Mouse (Mus musculus) MEL (cell line): ENCODE data around the gene Scrt2. TPM values are rescaled to one million over a fixed set of nuclear protein-coding genes. Genes with fewer than 3 reads are reported as not detected.

ENCODE experiments used
- DNase-seq: peaks from one replicate; pipeline ENCODE4 v3.0.0; 2011; ENCODE audit warnings: low read depth, low spot score
- H3K27ac ChIP-seq: 2 replicates; pipeline ENCODE4 v1.5.1; 2012; ENCODE audit warnings: low read depth, mild to moderate bottlenecking, control low read depth, low read length, moderate library complexity; ENCODE audit not compliant: control insufficient read depth
- H3K27me3 ChIP-seq, 2 experiments: fragments of 150-350 bp in 1 of 2; sonication (generic) in 1 of 2; 2 replicates each; pipeline ENCODE4 v1.6.1; 2012; ENCODE audit warnings: low read length in 2 of 2, mild to moderate bottlenecking in 2 of 2, improper control_type of control experiment in 1 of 2, moderate library complexity in 1 of 2; ENCODE audit not compliant: insufficient read depth in 2 of 2, control insufficient read depth in 1 of 2
- H3K36me3 ChIP-seq, 2 experiments: 2 replicates each; pipeline ENCODE4 v1.6.1; 2012 to 2014; ENCODE audit warnings: low read length in 2 of 2, improper control_type of control experiment in 1 of 2, inconsistent platforms in 1 of 2, mild to moderate bottlenecking in 1 of 2; ENCODE audit not compliant: insufficient read depth in 2 of 2, control insufficient read depth in 1 of 2
- H3K4me1 ChIP-seq, 2 experiments: fragments of 150-350 bp in 1 of 2; sonication (generic) in 1 of 2; 2 replicates each; pipeline ENCODE4 v1.6.1; 2012; ENCODE audit warnings: low read length in 2 of 2, improper control_type of control experiment in 1 of 2, mild to moderate bottlenecking in 1 of 2; ENCODE audit not compliant: insufficient read depth in 2 of 2, control insufficient read depth in 1 of 2
- H3K4me3 ChIP-seq, 2 experiments: fragments of 150-350 bp in 1 of 2; sonication (generic) in 1 of 2; 2 replicates each; pipeline ENCODE4 v1.5.1; 2012; ENCODE audit warnings: low read depth in 2 of 2, low read length in 2 of 2, mild to moderate bottlenecking in 2 of 2, moderate library complexity in 2 of 2, control low read depth in 1 of 2, improper control_type of control experiment in 1 of 2; ENCODE audit not compliant: control insufficient read depth in 1 of 2, insufficient read depth in 1 of 2
- H3K79me2 ChIP-seq: 2 replicates; pipeline ENCODE4 v1.6.1; 2012; ENCODE audit warnings: mild to moderate bottlenecking, low read length, moderate library complexity; ENCODE audit not compliant: control insufficient read depth, poor library complexity, insufficient read depth
- H3K9ac ChIP-seq: 2 replicates; pipeline ENCODE4 v1.6.1; 2012; ENCODE audit warnings: low read depth, mild to moderate bottlenecking, control low read depth, low read length, moderate library complexity; ENCODE audit not compliant: control insufficient read depth, poor library complexity, severe bottlenecking
- H3K9me3 ChIP-seq: fragments of 150-350 bp; sonication (generic); replicated peaks from 2 replicates; pipeline ENCODE4 v1.6.1; 2012; ENCODE audit warnings: mild to moderate bottlenecking, low read length, improper control_type of control experiment, moderate library complexity; ENCODE audit not compliant: insufficient read depth
- BHLHE40 ChIP-seq: IDR thresholded peaks from 2 replicates; pipeline ENCODE4 v1.6.1; 2012; ENCODE audit warnings: low read depth, mild to moderate bottlenecking, inconsistent platforms, low read length, improper control_type of control experiment, borderline replicate concordance
- CHD1 ChIP-seq: IDR thresholded peaks from 2 replicates; pipeline ENCODE4 v1.6.1; 2012; ENCODE audit warnings: low read depth, mild to moderate bottlenecking, inconsistent platforms, low read length, improper control_type of control experiment
- CTCF ChIP-seq, 3 experiments: IDR thresholded peaks in 2 of 3; conservative IDR thresholded peaks in 1 of 3; 2 replicates each; pipeline ENCODE4 v1.5.1; 2011 to 2012; ENCODE audit warnings: low read length in 3 of 3, low read depth in 2 of 3, mild to moderate bottlenecking in 2 of 3, improper control_type of control experiment in 1 of 3, inconsistent platforms in 1 of 3, mixed read lengths in 1 of 3, moderate library complexity in 1 of 3; ENCODE audit not compliant: control insufficient read depth in 1 of 3, insufficient read depth in 1 of 3, poor library complexity in 1 of 3, severe bottlenecking in 1 of 3
- E2F4 ChIP-seq: IDR thresholded peaks from 2 replicates; pipeline ENCODE4 v1.6.1; 2011; ENCODE audit warnings: low read depth, low read length, improper control_type of control experiment, borderline replicate concordance
- ELF1 ChIP-seq: IDR thresholded peaks from 2 replicates; pipeline ENCODE4 v1.6.1; 2014; ENCODE audit warnings: low read depth, mild to moderate bottlenecking, inconsistent platforms, low read length, improper control_type of control experiment, moderate library complexity
- ETS1 ChIP-seq: IDR thresholded peaks from 2 replicates; pipeline ENCODE4 v1.6.1; 2012; ENCODE audit warnings: low read depth, mild to moderate bottlenecking, inconsistent platforms, low read length, improper control_type of control experiment, moderate library complexity
- GABPA ChIP-seq: IDR thresholded peaks from 2 replicates; pipeline ENCODE4 v1.6.1; 2012; ENCODE audit warnings: low read depth, mild to moderate bottlenecking, inconsistent platforms, low read length, improper control_type of control experiment, moderate library complexity
- JUND ChIP-seq: IDR thresholded peaks from 2 replicates; pipeline ENCODE4 v1.6.1; 2011; ENCODE audit warnings: low read depth, mild to moderate bottlenecking, improper control_type of control experiment, low read length
- KAT2A ChIP-seq: conservative IDR thresholded peaks from 2 replicates; pipeline ENCODE4 v1.6.1; 2012; ENCODE audit warnings: low read depth, low read length, improper control_type of control experiment, inconsistent platforms
- MAZ ChIP-seq: IDR thresholded peaks from 2 replicates; pipeline ENCODE4 v1.6.1; 2012; ENCODE audit warnings: low read depth, mild to moderate bottlenecking, inconsistent platforms, low read length, improper control_type of control experiment
- MXI1 ChIP-seq: IDR thresholded peaks from 2 replicates; pipeline ENCODE4 v1.6.1; 2011; ENCODE audit warnings: mild to moderate bottlenecking, low read depth, low read length, improper control_type of control experiment
- MYB ChIP-seq: IDR thresholded peaks from 2 replicates; pipeline ENCODE4 v1.6.1; 2011; ENCODE audit warnings: mild to moderate bottlenecking, low read depth, low read length, improper control_type of control experiment
- MYC ChIP-seq: IDR thresholded peaks from 2 replicates; pipeline ENCODE4 v1.6.1; 2011; ENCODE audit warnings: low read depth, mild to moderate bottlenecking, low read length, improper control_type of control experiment, moderate library complexity
- NELFE ChIP-seq: IDR thresholded peaks from 2 replicates; pipeline ENCODE4 v1.6.1; 2011; ENCODE audit warnings: low read depth, low read length, improper control_type of control experiment
- NRF1 ChIP-seq: IDR thresholded peaks from 2 replicates; pipeline ENCODE4 v1.6.1; 2014; ENCODE audit warnings: low read depth, mild to moderate bottlenecking, inconsistent platforms, low read length, improper control_type of control experiment, moderate library complexity; ENCODE audit not compliant: poor library complexity, insufficient read depth, severe bottlenecking
- POLR2A ChIP-seq, 2 experiments: IDR thresholded peaks; 2 replicates each; pipeline ENCODE4 v1.6.1; 2011 to 2012; ENCODE audit warnings: low read length in 2 of 2, mild to moderate bottlenecking in 2 of 2, control low read depth in 1 of 2, improper control_type of control experiment in 1 of 2, low read depth in 1 of 2, moderate library complexity in 1 of 2; ENCODE audit not compliant: control insufficient read depth in 1 of 2, insufficient read depth in 1 of 2, poor library complexity in 1 of 2
- POLR2AphosphoS2 ChIP-seq: IDR thresholded peaks from 2 replicates; pipeline ENCODE4 v1.6.1; 2011; ENCODE audit warnings: low read length, improper control_type of control experiment
- POLR2AphosphoS5 ChIP-seq: IDR thresholded peaks from 2 replicates; pipeline ENCODE4 v1.6.1; 2012; ENCODE audit warnings: low read depth, borderline replicate concordance, mild to moderate bottlenecking, inconsistent platforms, low read length, moderate library complexity, mixed read lengths
- RAD21 ChIP-seq: IDR thresholded peaks from 2 replicates; pipeline ENCODE4 v1.6.1; 2011; ENCODE audit warnings: mild to moderate bottlenecking, low read depth, low read length, improper control_type of control experiment
- RCOR1 ChIP-seq: IDR thresholded peaks from 2 replicates; pipeline ENCODE4 v1.6.1; 2012; ENCODE audit warnings: low read depth, mild to moderate bottlenecking, inconsistent platforms, low read length, improper control_type of control experiment
- SIN3A ChIP-seq: IDR thresholded peaks from 2 replicates; pipeline ENCODE4 v1.6.1; 2012; ENCODE audit warnings: low read length, improper control_type of control experiment, inconsistent platforms
- TAL1 ChIP-seq: IDR thresholded peaks from 2 replicates; pipeline ENCODE4 v1.6.1; 2012; ENCODE audit warnings: mild to moderate bottlenecking, inconsistent platforms, low read length, moderate library complexity, mixed read lengths
- TCF12 ChIP-seq: IDR thresholded peaks from 2 replicates; pipeline ENCODE4 v1.6.1; 2014; ENCODE audit warnings: low read depth, mild to moderate bottlenecking, inconsistent platforms, low read length, improper control_type of control experiment, moderate library complexity
- ZKSCAN1 ChIP-seq: IDR thresholded peaks from 2 replicates; pipeline ENCODE4 v1.6.1; 2012; ENCODE audit warnings: low read depth, mild to moderate bottlenecking, inconsistent platforms, low read length, improper control_type of control experiment, moderate library complexity
- ZNF384 ChIP-seq: IDR thresholded peaks from 2 replicates; pipeline ENCODE4 v1.6.1; 2012; ENCODE audit warnings: low read depth, mild to moderate bottlenecking, inconsistent platforms, low read length, improper control_type of control experiment
- polyA plus RNA-seq, 2 experiments: library from polyadenylated mRNA; stranded (reverse) in 1 of 2; unstranded in 1 of 2; fragments of >175 nt in 1 of 2; fragments of >200 nt in 1 of 2; gene quantifications; 2 replicates each; pipeline versions ENCODE4 v1.2.1 to v1.2.4; 2012; ENCODE audit warnings: low replicate concordance in 2 of 2, low read depth in 1 of 2; ENCODE audit not compliant: insufficient read length in 2 of 2, insufficient read depth in 1 of 2, missing spikeins in 1 of 2
- total RNA-seq: library from RNA; depleted of rRNA; stranded (reverse); fragments of 300-350 nt; gene quantifications from 2 replicates; pipeline ENCODE4 v1.2.3, GENCODE M21; 2012

The Scrt2 gene
- total and polyA plus RNA-seq, 3 experiments, result not detected

DNA sequence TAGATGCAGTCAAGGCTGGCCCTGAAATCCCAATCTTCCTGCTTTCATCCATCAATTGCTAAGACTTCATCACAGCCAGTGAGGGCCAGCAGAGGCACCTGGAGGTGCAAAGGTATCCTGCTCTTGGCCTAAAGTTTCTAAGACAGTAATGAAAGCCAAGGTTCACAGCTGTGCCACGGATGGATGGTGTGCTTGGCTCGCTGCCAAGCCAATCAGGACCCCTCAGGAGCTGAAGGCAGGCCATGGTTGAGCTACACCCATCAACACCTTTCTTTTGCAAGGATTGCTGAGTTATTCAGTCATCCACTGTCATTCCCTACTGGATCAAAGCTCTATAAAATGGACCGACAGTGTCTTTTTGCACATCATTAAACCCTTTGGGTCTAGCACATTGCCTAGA is 18.2 kb downstream of the Scrt2 start:
- H3K36me3 ChIP-seq, result peaks cover 0 to 2% of the 10 kb centered on the region in 2 experiments; a peak in 1 of 4 replicates
- TF ChIP-seq POLR2A (IDR thresholded peaks at IDR 0.05; ENCODE audit: control insufficient read depth in 1 of 2, insufficient read depth in 1 of 2, low read depth in 1 of 2, low read length in 2 of 2, poor library complexity in 1 of 2) (no peak), TAL1 (no peak), ELF1 (no peak), ZKSCAN1 (no peak), RAD21 (no peak)
- H3K27me3 ChIP-seq, result peaks cover 6 to 13% of the 10 kb centered on the region in 2 experiments
- no peak for DNase-seq
- no peak overlapping the region for H3K27ac ChIP-seq
- H3K9me3 ChIP-seq, result no peaks in the 10 kb centered on the region
- H3K9ac ChIP-seq, result no peak overlapping the region
- no peaks in the 10 kb centered on the region for H3K4me1 ChIP-seq
- H3K4me3 ChIP-seq, result no peak overlapping the region
- H3K79me2 ChIP-seq, result no peaks in the 10 kb centered on the region

DNA sequence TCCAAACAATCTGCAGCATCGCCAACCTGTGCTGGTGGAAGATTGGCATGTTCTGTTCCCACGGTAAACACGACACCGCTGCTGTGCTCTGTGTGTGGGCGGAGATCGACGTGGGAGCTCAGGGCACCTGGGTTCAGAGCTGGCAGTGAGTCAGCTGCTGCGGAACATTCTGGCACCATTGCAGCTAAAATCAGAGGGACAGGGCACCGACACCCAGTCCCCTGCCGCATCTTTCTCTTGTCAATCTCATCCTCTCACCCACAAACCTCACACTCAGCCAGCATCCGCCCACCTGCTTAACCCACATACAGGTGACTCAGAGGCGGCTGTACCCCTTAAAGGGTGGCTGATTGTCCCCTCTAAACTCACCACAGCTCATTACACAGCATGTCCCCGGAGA is 20.4 kb downstream of the Scrt2 start:
- H3K27me3 ChIP-seq, result peaks cover 6 to 13% of the 10 kb centered on the region in 2 experiments
- no peak overlapping the region for H3K27ac ChIP-seq
- TF ChIP-seq RAD21 (no peak), MYC (no peak), GABPA (no peak), POLR2AphosphoS2 (no peak), CTCF (IDR thresholded peaks at IDR 0.05 in 2 of 3, conservative IDR thresholded peaks at IDR 0.05 in 1 of 3; ENCODE audit: control insufficient read depth in 1 of 3, insufficient read depth in 1 of 3, low read depth in 2 of 3, low read length in 3 of 3, poor library complexity in 1 of 3, severe bottlenecking in 1 of 3) (no peak), RCOR1 (no peak), KAT2A (no peak), SIN3A (no peak), NRF1 (no peak), E2F4 (no peak), POLR2A (IDR thresholded peaks at IDR 0.05; ENCODE audit: control insufficient read depth in 1 of 2, insufficient read depth in 1 of 2, low read depth in 1 of 2, low read length in 2 of 2, poor library complexity in 1 of 2) (no peak)
- peaks cover 2 to 8% of the 10 kb centered on the region in 2 experiments; a peak in 3 of 4 replicates for H3K4me1 ChIP-seq
- H3K79me2 ChIP-seq, result peaks cover 17% of the 10 kb centered on the region
- H3K4me3 ChIP-seq, result no peak overlapping the region
- peaks cover 0 to 10% of the 10 kb centered on the region in 2 experiments; a peak in 2 of 4 replicates for H3K36me3 ChIP-seq
- no peaks in the 10 kb centered on the region for H3K9me3 ChIP-seq
- H3K9ac ChIP-seq, result no peak overlapping the region
- DNase-seq, result no peak

DNA sequence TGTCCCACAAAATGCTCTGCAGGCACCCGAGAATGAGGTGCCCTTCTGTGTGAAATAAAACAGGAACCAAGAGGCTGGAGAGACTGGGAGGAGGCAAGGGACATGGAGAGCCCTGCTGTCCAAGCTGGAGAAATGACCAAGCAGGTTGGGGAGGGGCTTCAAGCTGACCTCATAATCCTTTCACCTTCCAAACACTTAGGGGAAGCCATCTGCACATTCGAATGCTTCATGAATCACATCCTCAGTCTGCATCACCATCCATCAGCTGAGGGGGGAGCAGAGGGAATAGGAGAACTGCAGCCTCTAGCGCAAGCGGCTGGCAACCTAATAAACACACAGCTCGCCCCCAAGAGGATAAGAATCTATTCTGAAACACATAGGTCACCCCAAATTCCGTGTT is 21.0 kb downstream of the Scrt2 start:
- Histone ChIP-seq H3K36me3 (peaks cover 0 to 10% of the 10 kb centered on the region in 2 experiments; a peak in 2 of 4 replicates), H3K4me3 (no peak overlapping the region), H3K9ac (no peak overlapping the region), H3K79me2 (peaks cover 20% of the 10 kb centered on the region), H3K9me3 (no peaks in the 10 kb centered on the region), H3K27ac (no peak overlapping the region), H3K27me3 (peaks cover 6 to 12% of the 10 kb centered on the region in 2 experiments), H3K4me1 (peaks cover 2 to 10% of the 10 kb centered on the region in 2 experiments; a peak in 3 of 4 replicates)
- TF ChIP-seq SIN3A (no peak), POLR2AphosphoS2 (no peak), ETS1 (no peak), TCF12 (no peak), MAZ (no peak), JUND (no peak), BHLHE40 (no peak), ZKSCAN1 (no peak), ZNF384 (no peak), CHD1 (no peak), POLR2AphosphoS5 (no peak), NELFE (no peak), MYB (no peak), GABPA (no peak), MXI1 (no peak), KAT2A (no peak), POLR2A (IDR thresholded peaks at IDR 0.05; ENCODE audit: control insufficient read depth in 1 of 2, insufficient read depth in 1 of 2, low read depth in 1 of 2, low read length in 2 of 2, poor library complexity in 1 of 2) (no peak)
- no peak for DNase-seq
